Mouse (Mus musculus) layer of hippocampus, postnatal 36 days (tissue): ENCODE measurements around the gene H2-Q7. TPM values are rescaled to one million over a fixed set of nuclear protein-coding genes. Genes with fewer than 3 reads are reported as not detected.
A peak's percentile ranks its signal among the peaks of the same experiment; 100 is the strongest.
"Not testable (repeated sequence)": the region's sequence is repeated elsewhere in the genome, so short reads cannot be mapped to it uniquely, and the experiment has no call there.

Source experiments
- DNase-seq, 2 experiments: peaks; one replicate each; pipeline ENCODE4 v3.0.0; 2022
- total RNA-seq, 2 experiments: library from RNA; stranded (reverse); gene quantifications; 2 replicates each; pipeline ENCODE4 v1.2.3; 2021

H2-Q7 gene
- under 1 TPM; 0.65 to 0.88 TPM for total RNA-seq

- DNase-seq = peak; percentile 50 to 52
Measured at GRCm38 (mm10) chr17:35438885-35439284, at the start of gene H2-Q7. TSS of gene H2-Q7 (plus strand) at chr17:35439155.

DNA sequence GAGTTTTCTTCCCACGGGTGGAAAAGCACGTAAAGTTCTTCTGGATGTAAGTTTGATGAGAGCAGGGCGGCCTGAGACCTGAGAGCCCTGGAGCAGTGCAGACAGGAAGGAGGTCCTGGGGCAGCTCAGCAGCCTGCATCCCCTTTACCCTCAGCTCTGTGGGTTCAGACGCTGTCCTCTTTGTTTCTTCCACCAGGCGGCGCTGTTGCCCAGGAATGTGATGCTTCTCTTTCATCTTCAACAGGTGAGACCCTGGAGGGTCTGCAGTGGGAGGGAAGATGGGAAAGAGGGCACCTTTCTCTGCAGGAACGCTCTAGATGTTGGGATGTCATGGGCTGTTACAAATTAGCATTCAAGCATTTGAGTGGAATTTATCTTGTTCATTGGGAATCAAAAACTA is 49.2 kb upstream of the H2-Q7 start:
- DNase-seq = not testable (repeated sequence)

DNA sequence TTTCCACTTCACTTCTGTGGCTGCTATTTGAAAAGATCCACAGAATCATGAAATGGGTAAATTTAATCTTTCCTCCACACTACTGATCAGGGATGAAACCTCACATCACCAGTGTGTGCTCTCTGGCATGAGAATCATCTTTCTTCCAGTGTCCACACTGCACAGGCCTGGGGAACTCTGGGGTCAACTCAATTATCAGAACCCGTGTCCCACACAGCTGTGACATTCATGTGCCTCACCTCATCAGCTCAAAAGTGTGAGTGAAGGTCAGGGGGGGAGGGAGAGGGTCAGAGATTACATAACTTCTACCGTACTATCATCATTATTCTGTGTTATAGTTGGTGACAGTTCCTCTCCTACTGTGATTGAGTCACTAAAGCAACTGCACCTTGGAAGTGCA is 46.3 kb upstream of the H2-Q7 start:
- DNase-seq = not testable (repeated sequence)

- DNase-seq = not testable (repeated sequence)
Measured at GRCm38 (mm10) chr17:35393864-35394800, 44.8 kb upstream of the H2-Q7 start.

DNA sequence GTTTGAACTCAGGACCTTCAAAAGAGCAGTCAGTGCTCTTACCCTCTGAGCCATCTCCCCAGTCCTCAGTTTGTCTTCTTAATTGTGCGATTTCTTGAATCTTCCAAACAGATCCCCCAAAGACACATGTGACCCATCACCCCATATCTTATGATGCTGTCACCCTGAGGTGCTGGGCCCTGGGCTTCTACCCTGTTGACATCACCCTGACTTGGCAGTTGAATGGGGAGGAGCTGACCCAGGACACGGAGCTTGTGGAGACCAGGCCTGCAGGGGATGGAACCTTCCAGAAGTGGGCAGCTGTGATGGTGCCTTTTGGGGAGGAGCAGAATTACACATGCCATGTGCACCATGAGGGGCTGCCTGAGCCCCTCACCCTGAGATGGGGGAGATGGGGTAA is 42.0 kb upstream of the H2-Q7 start:
- DNase-seq = not testable (repeated sequence)

DNA sequence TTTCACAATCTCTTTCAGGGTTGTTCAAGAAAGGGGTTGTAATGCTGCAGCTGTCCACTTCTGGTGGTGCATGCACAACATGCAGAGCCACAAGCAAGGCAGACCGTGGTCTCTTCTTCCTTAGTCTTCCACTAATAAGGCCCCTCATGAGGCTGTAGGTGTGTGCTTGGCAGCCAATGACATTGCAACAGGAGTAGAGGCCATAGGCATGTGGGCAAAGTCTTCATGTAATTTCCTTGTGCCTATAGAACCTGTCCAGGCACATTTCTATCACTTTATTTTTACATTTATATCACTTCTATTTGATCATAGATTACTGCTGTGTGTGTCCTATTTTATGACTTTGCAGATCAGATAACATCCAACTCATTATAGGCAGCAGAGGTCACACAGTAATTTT is 25.9 kb upstream of the H2-Q7 start:
- DNase-seq = not testable (repeated sequence)

DNA sequence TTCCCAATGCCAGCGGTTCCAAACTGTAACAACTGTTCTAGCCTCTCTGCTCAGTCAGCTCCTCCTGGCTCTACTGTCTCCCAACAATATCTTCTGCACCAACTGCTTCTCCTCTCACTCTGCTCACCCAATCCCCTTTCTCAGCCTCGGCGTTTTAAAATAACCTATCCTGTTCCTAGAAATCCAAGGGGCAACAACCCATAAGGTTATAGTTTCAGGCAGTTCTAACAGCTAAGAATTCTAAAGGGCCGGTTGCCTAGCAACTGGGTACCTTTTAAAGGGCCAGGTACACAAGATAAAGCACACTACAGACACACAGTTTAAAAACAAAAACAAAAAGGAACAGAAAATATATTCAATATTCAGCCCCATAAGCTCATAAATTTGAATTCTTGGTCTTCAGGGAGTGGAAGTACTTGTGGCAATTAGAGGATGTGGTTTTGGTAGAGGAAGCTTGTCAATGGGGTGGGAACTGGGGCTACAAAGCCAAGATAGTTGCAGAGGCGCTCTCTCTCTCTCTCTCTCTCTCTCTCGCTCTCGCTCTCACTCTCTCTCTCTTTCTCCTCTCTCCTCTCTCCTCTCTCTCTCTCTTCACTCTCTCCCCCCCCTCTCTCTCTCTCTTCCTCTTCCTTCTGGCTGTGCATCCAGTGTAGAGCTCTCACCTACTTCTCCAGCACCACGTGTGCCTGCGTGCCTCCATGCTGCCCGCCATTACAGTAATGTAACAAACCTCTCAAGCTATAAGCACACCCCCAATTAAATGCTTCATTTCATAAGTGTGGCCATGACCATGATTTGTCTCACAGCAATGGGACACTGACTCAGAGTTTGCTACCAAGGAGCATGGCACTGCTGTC is 23.5 kb upstream of the H2-Q7 start:
- not testable (repeated sequence) for DNase-seq

GRCm38 (mm10) chr17:35418772-35419171 is 20.2 kb upstream of the H2-Q7 start:
- DNase-seq = no peak

DNA sequence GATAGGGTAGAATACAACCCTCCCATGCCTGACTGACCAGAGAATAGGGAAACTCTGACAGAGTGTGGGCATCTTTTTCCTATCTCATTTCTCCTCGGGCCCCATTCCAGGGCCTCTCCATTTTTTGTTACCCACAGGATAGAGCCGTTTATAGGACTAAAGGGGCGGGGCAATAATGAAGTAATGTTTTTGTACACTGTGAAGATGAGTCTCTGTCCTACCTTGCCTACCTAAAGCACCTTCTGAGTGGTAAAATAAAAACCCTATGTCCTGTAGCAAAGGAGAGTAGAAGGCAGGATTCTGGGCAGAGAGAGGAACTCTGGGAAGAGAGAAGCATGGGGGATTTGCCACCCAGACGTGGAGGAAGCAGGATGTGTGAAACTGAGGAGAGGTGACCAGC is 19.4 kb upstream of the H2-Q7 start:
- DNase-seq = not testable (repeated sequence)

GRCm38 (mm10) chr17:35420206-35420810 is 18.6 kb upstream of the H2-Q7 start:
- not testable (repeated sequence) for DNase-seq

GRCm38 (mm10) chr17:35421331-35421730 is 17.6 kb upstream of the H2-Q7 start:
- DNase-seq = not testable (repeated sequence)

DNA sequence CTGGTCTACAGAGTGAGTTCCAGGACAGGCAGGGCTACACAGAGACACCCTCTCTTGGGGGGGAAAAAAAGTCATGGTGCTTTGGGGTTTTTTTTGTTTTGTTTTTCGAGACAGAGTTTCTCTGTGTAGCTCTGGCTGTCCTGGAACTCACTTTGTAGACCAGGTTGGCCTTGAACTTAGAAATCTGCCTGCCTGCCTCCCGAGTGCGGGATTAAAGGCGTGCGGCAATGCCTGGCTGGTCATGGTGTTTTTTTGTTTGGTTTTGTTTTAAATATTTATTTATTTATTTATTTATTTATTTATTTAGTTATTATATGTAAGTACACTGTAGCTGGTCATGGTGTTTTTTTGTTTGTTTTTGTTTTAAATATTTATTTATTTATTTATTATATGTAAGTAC is 16.6 kb upstream of the H2-Q7 start:
- DNase-seq = not testable (repeated sequence)

- not testable (repeated sequence) for DNase-seq
Measured at GRCm38 (mm10) chr17:35423131-35423810, 15.7 kb upstream of the H2-Q7 start.

GRCm38 (mm10) chr17:35424106-35424505 is 14.8 kb upstream of the H2-Q7 start:
- DNase-seq = not testable (repeated sequence)

DNA sequence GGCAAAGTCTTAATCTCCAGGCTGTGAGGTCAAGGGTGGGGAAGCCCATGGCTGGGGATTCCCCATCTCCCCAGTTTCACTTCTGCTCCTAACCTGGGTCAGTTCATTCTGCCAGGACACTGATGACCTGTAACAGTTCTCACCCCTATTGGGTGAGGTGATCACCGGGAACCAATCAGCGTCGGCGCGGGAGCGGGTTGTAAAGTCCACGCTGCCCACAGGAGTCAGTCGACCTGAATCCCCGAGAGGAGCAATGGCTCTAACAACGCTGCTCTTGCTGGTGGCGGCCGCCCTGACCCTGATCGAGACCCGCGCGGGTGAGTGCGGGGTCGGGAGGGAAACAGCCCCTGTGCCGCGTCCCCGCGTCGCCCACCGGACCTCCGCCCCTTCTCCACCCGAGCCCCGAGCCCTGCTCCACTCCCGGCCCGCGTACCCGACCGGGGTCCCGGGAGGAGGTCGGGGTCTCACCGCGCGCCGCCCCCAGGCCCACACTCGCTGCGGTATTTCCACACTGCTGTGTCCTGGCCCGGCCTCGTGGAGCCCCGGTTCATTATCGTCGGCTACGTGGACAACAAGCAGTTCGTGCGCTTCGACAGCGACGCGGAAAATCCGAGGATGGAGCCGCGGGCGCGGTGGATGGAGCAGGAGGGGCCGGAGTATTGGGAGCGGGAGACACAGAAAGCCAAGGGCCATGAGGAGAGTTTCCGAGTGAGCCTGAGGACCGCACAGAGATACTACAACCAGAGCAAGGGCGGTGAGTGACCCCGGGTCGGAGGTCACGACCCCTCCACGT is 14.1 kb upstream of the H2-Q7 start, which contains the start of gene H2-Q6:
Gene H2-Q6 (plus strand): TSS at position 227 of the 793 bp plus-strand sequence.
- not testable (repeated sequence) for DNase-seq

DNA sequence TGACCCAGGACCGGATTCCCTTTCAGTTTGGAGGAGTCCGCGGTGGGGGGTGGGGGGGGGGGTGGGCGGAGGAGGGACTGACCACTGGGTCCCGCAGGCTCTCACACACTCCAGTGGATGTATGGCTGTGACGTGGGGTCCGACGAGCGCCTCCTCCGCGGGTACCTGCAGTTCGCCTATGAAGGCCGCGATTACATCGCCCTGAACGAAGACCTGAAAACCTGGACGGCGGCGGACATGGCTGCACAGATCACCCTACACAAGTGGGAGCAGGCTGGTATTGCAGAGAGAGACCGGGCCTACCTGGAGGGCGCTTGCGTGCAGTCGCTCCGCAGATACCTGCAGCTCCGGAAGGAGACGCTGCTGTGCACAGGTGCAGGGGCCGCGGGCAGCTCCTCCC is 13.5 kb upstream of the H2-Q7 start:
- not testable (repeated sequence) for DNase-seq

DNA sequence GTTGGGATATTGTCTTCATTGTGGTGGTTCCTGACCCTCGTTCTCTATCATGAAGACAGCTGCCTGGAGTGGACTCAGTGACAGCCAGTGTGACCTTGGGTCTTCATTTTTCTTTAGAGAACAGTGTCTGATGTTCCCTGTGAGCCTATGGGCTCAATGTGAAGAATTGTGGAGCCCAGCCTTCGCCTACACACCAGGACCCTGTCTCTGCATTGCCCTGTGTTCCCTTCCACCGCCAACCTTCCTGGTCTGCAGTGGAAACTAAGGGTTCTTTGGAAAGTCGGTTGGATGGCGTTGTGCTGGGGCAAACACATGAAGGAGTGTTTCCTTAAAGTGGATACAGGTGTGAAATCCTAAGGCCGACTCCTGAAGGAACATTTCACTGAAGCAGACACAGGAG is 10.1 kb upstream of the H2-Q7 start:
- DNase-seq = not testable (repeated sequence)

- DNase-seq = not testable (repeated sequence)
Measured at GRCm38 (mm10) chr17:35430671-35431070, 8.3 kb upstream of the H2-Q7 start.

DNA sequence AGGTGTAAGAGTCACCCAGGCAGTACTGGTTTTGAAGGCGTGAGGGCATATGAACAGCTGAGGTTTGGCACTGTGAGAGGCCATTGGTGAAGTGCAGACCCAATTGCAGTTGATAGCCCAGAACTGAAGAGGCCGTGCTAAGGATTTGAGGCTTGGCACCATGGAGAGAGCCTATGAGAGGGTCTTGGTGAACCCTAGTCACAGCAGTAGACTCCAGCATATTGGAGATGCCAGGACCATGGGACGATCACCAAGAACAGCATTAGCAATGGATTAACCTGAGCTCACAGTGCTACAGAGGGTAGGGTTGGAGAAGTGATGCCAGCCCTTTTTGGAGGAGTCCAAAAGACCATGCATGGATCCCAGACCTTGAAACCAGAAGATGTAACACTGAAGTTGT is 6.8 kb upstream of the H2-Q7 start:
- DNase-seq = not testable (repeated sequence)

DNA sequence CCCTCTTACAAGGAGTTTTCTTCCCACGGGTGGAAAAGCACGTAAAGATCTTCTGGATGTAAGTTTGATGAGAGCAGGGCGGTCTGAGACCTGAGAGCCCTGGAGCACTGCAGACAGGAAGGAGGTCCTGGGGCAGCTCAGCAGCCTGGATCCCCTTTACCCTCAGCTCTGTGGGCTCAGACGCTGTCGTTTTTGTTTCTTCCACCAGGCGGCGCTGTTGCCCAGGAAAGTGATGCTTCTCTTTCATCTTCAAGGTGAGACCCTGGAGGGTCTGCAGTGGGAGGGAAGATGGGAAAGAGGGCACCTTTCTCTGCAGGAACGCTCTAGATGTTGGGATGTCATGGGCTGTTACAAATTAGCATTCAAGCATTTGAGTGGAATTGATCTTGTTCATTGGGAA is 4.1 kb upstream of the H2-Q7 start:
- not testable (repeated sequence) for DNase-seq

DNA sequence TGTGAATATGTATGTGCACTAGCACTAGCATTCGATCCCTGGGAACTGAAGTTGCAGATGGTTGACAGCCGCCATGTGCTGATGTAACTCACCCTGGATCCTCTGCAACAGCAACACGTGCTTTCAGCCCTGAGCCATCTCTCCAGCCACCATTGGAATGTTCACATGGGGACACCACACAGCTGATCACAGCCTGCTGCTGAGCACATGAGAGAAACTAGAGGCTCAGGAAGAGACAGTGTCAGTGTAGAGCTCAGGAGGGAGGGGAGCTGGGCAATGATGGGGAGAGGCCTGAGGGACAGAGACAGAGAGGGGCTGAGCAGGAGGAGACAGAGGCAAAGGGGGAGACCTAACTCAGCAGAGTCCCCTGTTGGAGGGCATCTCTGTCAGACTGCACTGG is 3.4 kb upstream of the H2-Q7 start:
- DNase-seq = not testable (repeated sequence)
